Mouse (Mus musculus): ENCODE data around the gene Sorl1.

DNA sequence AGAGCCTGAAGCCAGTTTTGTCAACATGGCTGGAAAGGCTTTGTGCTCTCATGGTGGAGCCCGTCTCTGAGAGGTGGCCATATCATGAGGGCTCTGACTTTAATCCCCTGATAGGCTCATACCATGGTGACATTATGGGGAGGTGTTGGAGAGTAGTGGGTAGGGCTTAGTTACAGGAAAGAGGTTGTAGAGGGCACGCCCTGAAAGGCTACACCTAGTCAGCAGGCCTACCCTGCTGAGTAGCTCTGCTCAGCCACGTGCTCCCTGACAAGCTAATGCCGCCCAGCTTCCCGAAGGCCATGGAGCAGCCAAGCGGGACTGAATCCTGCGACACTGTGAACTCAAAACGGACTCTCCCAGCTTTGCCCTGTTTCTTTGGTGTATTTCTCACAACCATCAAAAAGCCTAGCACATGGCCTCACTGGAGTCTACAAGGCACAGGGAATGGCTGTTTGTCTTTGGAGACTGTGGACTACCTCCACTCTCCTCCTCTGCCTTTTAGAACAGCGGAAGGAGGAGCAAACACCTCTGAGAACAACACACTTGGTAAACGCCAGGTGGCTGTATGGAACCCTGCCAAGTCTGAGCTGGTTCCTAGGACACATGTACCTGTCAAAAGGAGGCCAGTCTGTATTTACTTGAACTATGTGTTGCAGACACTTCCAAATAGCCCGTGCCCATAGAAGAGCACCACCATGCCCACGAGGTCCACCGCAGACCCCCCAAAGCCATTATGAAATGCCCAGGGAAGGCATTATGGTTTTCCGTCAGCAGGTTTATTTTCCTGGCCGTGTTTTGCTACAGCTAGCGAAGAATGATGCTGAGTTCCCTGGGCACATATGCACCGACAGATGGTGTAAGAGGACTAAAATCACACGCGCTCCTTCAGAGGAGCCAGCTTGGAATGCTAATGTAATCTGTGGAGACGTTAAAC lies 69.5 kb downstream of the Sorl1 start:
- no peak for TF ChIP-seq MAFK (IDR thresholded peaks at IDR 0.05; ENCODE audit: insufficient read depth, low read depth, low read length)
- TF ChIP-seq ZC3H11A (IDR thresholded peaks at IDR 0.05; ENCODE audit: borderline replicate concordance, low read depth, low read length), result no peak
